Mouse (Mus musculus): ENCODE data around the gene Olfr1197. TPM values are rescaled to one million over a fixed set of nuclear protein-coding genes. Genes with fewer than 3 reads are reported as not detected.

Gene Olfr1197
- total RNA-seq (2021), result not detected

DNA sequence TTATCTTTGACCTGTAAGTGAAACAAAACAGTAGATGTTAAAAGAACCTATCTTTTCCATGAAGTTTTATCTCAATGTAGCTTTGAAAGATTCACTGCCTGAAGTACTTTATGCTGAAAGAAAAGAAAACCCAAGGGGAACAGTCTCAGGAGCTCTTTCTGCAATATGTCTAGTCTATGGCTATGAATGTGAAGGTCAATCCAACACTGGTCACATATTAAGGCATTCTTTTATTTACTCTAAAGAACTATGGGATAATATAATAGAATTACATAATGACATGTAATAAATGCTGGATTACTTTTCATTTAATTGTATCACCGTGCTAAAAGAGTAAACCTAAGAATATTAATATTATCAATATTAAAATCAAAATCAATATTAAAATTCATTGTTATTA lies at the start of gene Olfr1197:
Gene Olfr1197, minus strand, starts transcription at position 101 of the 400 bp plus-strand sequence.
- DNase-seq, result no peak
- intact Hi-C loops (cut with DNase I), result no loop called here

DNA sequence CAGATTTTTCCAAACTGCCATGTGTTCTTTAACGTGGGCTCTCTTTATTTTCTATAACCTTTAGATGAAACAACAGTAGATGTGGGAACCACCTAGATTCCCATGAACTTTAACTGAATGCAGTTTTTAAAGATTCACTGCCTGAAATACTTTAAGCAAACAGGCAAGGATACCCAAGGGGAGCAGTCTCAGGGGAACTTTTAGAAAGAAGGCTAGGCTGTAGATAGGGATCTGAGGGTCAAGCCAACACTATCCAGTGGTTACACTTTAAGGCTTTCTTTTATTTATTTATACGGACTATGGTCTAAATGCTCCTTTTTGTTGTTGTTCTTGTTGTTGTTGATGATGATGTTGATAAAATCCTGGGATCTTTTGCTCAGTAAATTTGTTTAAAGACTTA lies 38.2 kb upstream of the Olfr1197 start, which contains the start of gene Olfr1200:
Gene Olfr1200, minus strand, starts transcription at position 101 of the 400 bp plus-strand sequence.
- intact Hi-C loops (cut with DNase I), result no loop called here
- no peak for DNase-seq

DNA sequence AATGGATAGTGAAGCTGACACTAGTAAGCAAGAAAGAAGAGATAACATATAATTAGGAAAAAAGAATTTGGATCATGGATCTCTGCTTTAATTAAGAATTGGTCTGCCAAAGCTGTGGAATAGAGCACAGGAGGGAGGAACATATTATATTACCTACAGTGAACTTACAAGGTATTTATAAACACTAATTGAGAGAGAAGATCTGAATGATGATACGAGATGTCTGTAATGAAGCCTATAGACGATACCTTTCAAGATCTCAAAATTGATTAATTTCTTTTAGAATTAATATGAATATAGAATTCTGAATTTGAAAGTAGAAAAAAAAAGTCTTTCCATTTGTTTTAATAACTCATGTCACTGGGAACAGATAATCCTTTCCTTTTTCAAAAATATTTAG lies 28.2 kb upstream of the Olfr1197 start, which contains the start of gene Olfr1199:
Gene Olfr1199, minus strand, starts transcription at position 101 of the 400 bp plus-strand sequence.
- intact Hi-C loops (cut with DNase I), result no loop called here
- no peak for DNase-seq

DNA sequence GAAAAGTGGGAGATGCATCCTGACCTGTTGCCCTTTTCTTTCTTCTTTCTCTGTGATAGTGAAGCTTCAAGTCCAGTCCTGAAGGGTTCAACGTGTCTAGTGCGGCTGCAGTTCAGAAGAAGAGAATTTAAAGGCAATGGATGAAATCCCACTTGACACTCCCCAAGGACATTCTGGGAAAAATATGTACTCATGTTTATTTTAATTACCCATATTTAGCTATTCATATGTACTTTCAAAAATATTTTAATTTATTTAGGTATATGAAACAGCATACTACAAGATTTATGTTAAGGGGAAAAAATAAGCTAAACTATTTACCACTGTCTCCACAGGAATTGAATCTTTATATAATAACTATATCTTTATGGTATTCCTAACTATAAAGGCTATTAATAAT lies 19.1 kb upstream of the Olfr1197 start, which contains the start of gene Olfr1198:
Gene Olfr1198, minus strand, starts transcription at position 101 of the 400 bp plus-strand sequence.
- no peak for DNase-seq

DNA sequence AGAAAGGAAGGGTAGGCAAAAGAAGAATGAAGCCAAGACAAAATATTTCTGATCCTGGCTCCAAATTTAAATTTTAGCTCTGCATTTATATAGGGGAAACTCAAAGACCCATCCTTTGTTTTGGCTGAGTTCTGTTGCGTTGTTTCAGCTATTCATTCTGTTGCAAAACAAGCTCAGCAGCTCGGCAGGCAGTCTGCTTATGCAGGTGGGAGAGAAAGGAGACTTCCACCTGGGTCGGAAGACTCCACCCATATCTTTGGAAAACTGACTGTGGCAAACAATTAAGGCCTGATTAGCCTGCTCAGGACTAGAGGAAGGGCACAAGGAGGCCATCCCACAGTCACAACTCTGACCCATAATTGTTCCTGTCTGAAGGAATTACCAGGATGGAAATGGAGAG lies 11.2 kb upstream of the Olfr1197 start:
- intact Hi-C loops (cut with DNase I), result no loop called here
- DNase-seq, result no peak

More for the DNA sequence above, 19.1 kb upstream of the Olfr1197 start, which contains the start of gene Olfr1198:
- intact Hi-C loops (cut with DNase I), result no loop called here

DNA sequence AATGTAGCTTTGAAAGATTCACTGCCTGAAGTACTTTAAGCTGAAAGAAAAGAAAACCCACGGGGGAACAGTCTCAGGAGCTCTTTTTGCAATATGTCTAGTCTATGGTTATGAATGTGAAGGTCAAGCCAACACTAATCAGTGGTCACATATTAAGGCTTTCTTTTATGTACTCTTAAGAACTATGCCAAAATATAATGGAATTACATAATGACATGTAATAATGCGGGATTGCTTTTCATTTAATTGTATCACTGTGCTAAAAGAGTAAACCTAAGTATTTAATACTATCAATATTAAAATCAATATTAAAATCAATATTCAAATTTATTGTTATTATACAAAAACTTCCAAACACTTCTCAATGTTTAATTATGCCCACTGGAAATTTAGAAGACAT lies 27.7 kb downstream of the Olfr1197 start, which contains the start of gene Olfr1196:
Gene Olfr1196, minus strand, starts transcription at position 101 of the 400 bp plus-strand sequence.
- intact Hi-C loops (cut with DNase I), result no loop called here
- no peak for DNase-seq

DNA sequence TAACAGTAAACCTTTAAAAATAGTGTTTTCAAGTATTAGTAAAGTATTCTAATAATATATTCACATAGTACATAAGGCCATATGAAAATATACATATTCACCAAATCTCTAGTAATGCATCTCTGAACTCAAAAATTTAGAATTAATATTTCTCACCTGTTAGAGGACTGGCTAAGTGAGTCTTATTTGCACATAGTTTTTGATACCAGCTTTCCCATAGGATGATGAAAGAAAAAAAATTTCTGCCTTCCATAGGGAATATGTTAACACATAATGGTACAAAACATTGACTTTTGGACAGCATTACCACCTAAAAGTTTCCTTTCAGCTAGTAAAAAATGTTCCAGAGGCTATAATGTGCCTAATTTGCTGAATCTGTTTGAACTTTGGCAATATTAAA lies 43.1 kb downstream of the Olfr1197 start, which contains the start of gene Olfr1195:
Gene Olfr1195, minus strand, starts transcription at position 101 of the 400 bp plus-strand sequence.
- intact Hi-C loops (cut with DNase I), result no loop called here

More for the DNA sequence above, 43.1 kb downstream of the Olfr1197 start, which contains the start of gene Olfr1195:
- DNase-seq, result no peak

Other genes starting within 250 kb of the Olfr1197 start
- gene Olfr1184, start 248.8 kb downstream of the Olfr1197 start, total RNA-seq (2021), result not detected
- gene Olfr1185-ps1, start 239.0 kb downstream of the Olfr1197 start, total RNA-seq (2021), result not detected
- gene Olfr1186, start 213.8 kb downstream of the Olfr1197 start, total RNA-seq (2021), result not detected
- not detected for gene Olfr1188, start 175.4 kb downstream of the Olfr1197 start, total RNA-seq (2021)
- not detected for gene Olfr1189, start 145.9 kb downstream of the Olfr1197 start, total RNA-seq (2021)
- under 1 TPM in 1 of 2 experiments, not detected in 1; 0.10 TPM for gene Olfr1191-ps1, start 91.8 kb downstream of the Olfr1197 start, total RNA-seq (2021)
- not detected for gene Olfr1192-ps1, start 83.9 kb downstream of the Olfr1197 start, total RNA-seq (2021)
- not detected for gene Olfr1193, start 56.7 kb downstream of the Olfr1197 start, total RNA-seq (2021)
- not detected for gene Olfr1195, start 43.2 kb downstream of the Olfr1197 start, total RNA-seq (2021)
- gene Olfr1196, start 27.8 kb downstream of the Olfr1197 start, total RNA-seq (2021), result not detected
- not detected for gene Olfr1198, start 19.0 kb upstream of the Olfr1197 start, total RNA-seq (2021)
- not detected for gene Olfr1199, start 28.1 kb upstream of the Olfr1197 start, total RNA-seq (2021)
- gene Olfr1200, start 38.1 kb upstream of the Olfr1197 start, total RNA-seq (2021), result not detected
- not detected for gene Olfr1201, start 60.7 kb upstream of the Olfr1197 start, total RNA-seq (2021)
- not detected for gene Olfr1202, start 82.1 kb upstream of the Olfr1197 start, total RNA-seq (2021)
- gene Olfr1205, start 97.4 kb upstream of the Olfr1197 start, total RNA-seq (2021), result not detected
- gene Olfr1204, start 116.9 kb upstream of the Olfr1197 start, total RNA-seq (2021), result not detected
- gene Olfr1206, start 130.9 kb upstream of the Olfr1197 start, total RNA-seq (2021), result not detected
- not detected for gene Olfr1208, start 169.9 kb upstream of the Olfr1197 start, total RNA-seq (2021)
- gene Olfr1209, start 182.8 kb upstream of the Olfr1197 start, total RNA-seq (2021), result not detected
- not detected for gene Olfr1211, start 205.7 kb upstream of the Olfr1197 start, total RNA-seq (2021)
- gene Olfr1212, start 221.6 kb upstream of the Olfr1197 start, total RNA-seq (2021), result not detected
- not detected for gene Gm13762, start 247.9 kb upstream of the Olfr1197 start, total RNA-seq (2021)